ENCODE assay signal across 8 mouse cellular contexts in genomic region chr19:5806809-5807205, GRCm38 (mm10). TPM values are rescaled to one million over a fixed set of nuclear protein-coding genes. Genes with fewer than 3 reads are reported as not detected.
DNase-seq lines count a peak whose midpoint lies in the region; ATAC-seq and TF ChIP-seq lines count a peak whose summit lies in the region.

No protein-coding gene starts in this region.

- no peak overlapping the region for H3K4me3 ChIP-seq in layer of hippocampus, adult 2 months
- peak overlapping the region; percentile 44 for H3K4me3 ChIP-seq in erythroblast, embryonic 14.5 days (replicated peaks)
- no peak overlapping the region for H3K4me3 ChIP-seq in intestine, embryonic 16.5 days (ENCODE audit: low read length)
- no peak overlapping the region for H3K4me3 ChIP-seq in macrophage (ENCODE audit: inconsistent target)

- no peaks in the 10 kb centered on the region for H3K27me3 ChIP-seq in erythroblast, embryonic 14.5 days (ENCODE audit: control insufficient read depth)
- H3K27me3 ChIP-seq in intestine, embryonic 16.5 days (replicated peaks; ENCODE audit: control insufficient read depth, insufficient read depth, low read length), result no peaks in the 10 kb centered on the region

- H3K79me2 ChIP-seq in macrophage (ENCODE audit: inconsistent target), result peaks cover 18% of the 10 kb centered on the region

- peaks cover 60% of the 10 kb centered on the region for H3K4me1 ChIP-seq in erythroblast, embryonic 14.5 days (ENCODE audit: control insufficient read depth)
- H3K4me1 ChIP-seq in intestine, embryonic 16.5 days (ENCODE audit: control insufficient read depth, insufficient read depth, low read length), result peaks cover 71% of the 10 kb centered on the region

- no peaks in the 10 kb centered on the region for H3K9me3 ChIP-seq in erythroblast, embryonic 14.5 days (ENCODE audit: control insufficient read depth, low read length)
- no peaks in the 10 kb centered on the region for H3K9me3 ChIP-seq in intestine, embryonic 16.5 days (ENCODE audit: control insufficient read depth, low read length)

- peak overlapping the region; percentile 36; the same call in 1 of the 2 replicates for H3K9ac ChIP-seq in intestine, embryonic 16.5 days (ENCODE audit: low read depth, low read length)

- 37% methylated on average over 6 of the region's 6 CpGs for WGBS in intestine, embryonic 16.5 days
- WGBS in macrophage (ENCODE audit: missing documents), result 16% methylated on average over 6 of the region's 6 CpGs

- ATAC-seq in intestine, embryonic 16.5 days, result no peak

- no peak overlapping the region for H3K4me2 ChIP-seq in intestine, embryonic 16.5 days (ENCODE audit: low read depth, low read length)

- no peak for TF ChIP-seq CTCF in layer of hippocampus, adult 2 months (conservative IDR thresholded peaks at IDR 0.05)

- no peaks in the 10 kb centered on the region for H3K36me3 ChIP-seq in erythroblast, embryonic 14.5 days (ENCODE audit: control insufficient read depth)
- H3K36me3 ChIP-seq in intestine, embryonic 16.5 days (ENCODE audit: control insufficient read depth, insufficient read depth, low read length), result no peaks in the 10 kb centered on the region
- no peaks in the 10 kb centered on the region for H3K36me3 ChIP-seq in macrophage (ENCODE audit: inconsistent target)

- H3K27ac ChIP-seq in layer of hippocampus, adult 2 months, result peak overlapping the region; percentile 100
- peak overlapping the region; percentile 87 for H3K27ac ChIP-seq in intestine, embryonic 16.5 days (ENCODE audit: low read length)
- peak overlapping the region; percentile 97 for H3K27ac ChIP-seq in macrophage

- peak in 1 of 2 experiments; percentile 14 for DNase-seq in layer of hippocampus, adult 2 months (ENCODE audit: low spot score in 2 of 2)
- no peak for DNase-seq in layer of hippocampus, postnatal 25 days (ENCODE audit: extremely low spot score in 1 of 2, low spot score in 1 of 2)
- peak; percentile 79 for DNase-seq in yolk sac, embryonic 10.5 days (ENCODE audit: low spot score)
- DNase-seq in natural killer cell, adult 2 months (ENCODE audit: low spot score in 2 of 2), result no peak
- no peak for DNase-seq in ovary, postnatal 14 days (ENCODE audit: low spot score)

RNA-seq across cellular contexts. Expression of gene Scyl1, which starts 35.6 kb away (rescaled TPM):
- 10 to 100 TPM; 74.1 to 80.9 TPM for total RNA-seq in layer of hippocampus, adult 2 months (2021)
- total RNA-seq in layer of hippocampus, postnatal 25 days (2021), result 10 to 100 TPM; 68.6 to 71.8 TPM
- 8.2 TPM in 2 replicates for polyA plus RNA-seq in erythroblast, embryonic 14.5 days (2012)
- polyA plus RNA-seq in intestine, embryonic 16.5 days (2015; fragmentation: Nextera tagmentation; extraction: Ambion mirVana), result 58.9 and 64.3 TPM in 2 replicates
- 100 to 1,000 TPM in 7 of 26 experiments, 10 to 100 TPM in 19; 63.9 to 148 (median 86.2) TPM for total RNA-seq in macrophage (2018; cell fraction: chromatin; rRNA removed)
- 10 to 100 TPM; 31.6 to 62.4 (median 45.0) TPM for total RNA-seq in macrophage (2018; cell fraction: cytosol; rRNA removed)
- 100 to 1,000 TPM in 4 of 26 experiments, 10 to 100 TPM in 22; 42.7 to 104 (median 71.0) TPM for total RNA-seq in macrophage (2018; cell fraction: nucleus; rRNA removed)
- 46.2 to 54.8 TPM (median 52.4 TPM) in 3 replicates for polyA plus RNA-seq in macrophage (2018)
